Mouse (Mus musculus) midbrain, embryonic 12.5 days (tissue): ENCODE results near the gene Ralgps1. TPM values are rescaled to one million over a fixed set of nuclear protein-coding genes. Genes with fewer than 3 reads are reported as not detected.

Experiments used
- ATAC-seq: fragments of 200-750 bp; cut with Nextera tagmentation; 2 replicates; pipeline ENCODE4 v1.8.0; 2017; ENCODE audit warnings: low read depth, moderate TSS enrichment, moderate library complexity; ENCODE audit not compliant: low FRiP score
- H3K27ac ChIP-seq: fragments of 300-500 bp; sonication (generic); replicated peaks from 2 replicates; pipeline ENCODE4 v1.5.1; 2016; ENCODE audit warnings: mild to moderate bottlenecking
- H3K27me3 ChIP-seq: fragments of 300-500 bp; sonication (generic); 2 replicates; pipeline ENCODE4 v1.6.1; 2016; ENCODE audit warnings: mild to moderate bottlenecking
- H3K36me3 ChIP-seq: fragments of 300-500 bp; sonication (generic); 2 replicates; pipeline ENCODE4 v1.6.1; 2016
- H3K4me1 ChIP-seq: fragments of 300-500 bp; sonication (generic); 2 replicates; pipeline ENCODE4 v1.6.1; 2016
- H3K4me2 ChIP-seq: fragments of 300-500 bp; sonication (generic); replicated peaks from 2 replicates; pipeline ENCODE4 v1.6.1; 2016; ENCODE audit warnings: mild to moderate bottlenecking, moderate library complexity
- H3K4me3 ChIP-seq: fragments of 300-500 bp; sonication (generic); 2 replicates; pipeline ENCODE4 v1.5.1; 2016; ENCODE audit warnings: mild to moderate bottlenecking
- H3K9ac ChIP-seq: fragments of 300-500 bp; sonication (generic); replicated peaks from 2 replicates; pipeline ENCODE4 v1.6.1; 2016; ENCODE audit warnings: mild to moderate bottlenecking, moderate library complexity
- H3K9me3 ChIP-seq: fragments of 300-500 bp; sonication (generic); 2 replicates; pipeline ENCODE4 v1.6.1; 2016; ENCODE audit warnings: mild to moderate bottlenecking
- WGBS: fragments of 180-500 bp; shearing (Covaris S2); methylation state at CpG from one replicate; pipeline ENCODE4 v1.1.7; 2016; 5-methylcytosine and 5-hydroxymethylcytosine counted together
- polyA plus RNA-seq: library from polyadenylated mRNA; unstranded; fragments of >200 nt; fragmentation: Nextera tagmentation; extraction: Ambion mirVana; gene quantifications from 2 replicates; pipeline ENCODE4 v1.2.1, GENCODE M21; 2016

The Ralgps1 gene
- 25.6 and 26.6 TPM in 2 replicates for polyA plus RNA-seq

DNA sequence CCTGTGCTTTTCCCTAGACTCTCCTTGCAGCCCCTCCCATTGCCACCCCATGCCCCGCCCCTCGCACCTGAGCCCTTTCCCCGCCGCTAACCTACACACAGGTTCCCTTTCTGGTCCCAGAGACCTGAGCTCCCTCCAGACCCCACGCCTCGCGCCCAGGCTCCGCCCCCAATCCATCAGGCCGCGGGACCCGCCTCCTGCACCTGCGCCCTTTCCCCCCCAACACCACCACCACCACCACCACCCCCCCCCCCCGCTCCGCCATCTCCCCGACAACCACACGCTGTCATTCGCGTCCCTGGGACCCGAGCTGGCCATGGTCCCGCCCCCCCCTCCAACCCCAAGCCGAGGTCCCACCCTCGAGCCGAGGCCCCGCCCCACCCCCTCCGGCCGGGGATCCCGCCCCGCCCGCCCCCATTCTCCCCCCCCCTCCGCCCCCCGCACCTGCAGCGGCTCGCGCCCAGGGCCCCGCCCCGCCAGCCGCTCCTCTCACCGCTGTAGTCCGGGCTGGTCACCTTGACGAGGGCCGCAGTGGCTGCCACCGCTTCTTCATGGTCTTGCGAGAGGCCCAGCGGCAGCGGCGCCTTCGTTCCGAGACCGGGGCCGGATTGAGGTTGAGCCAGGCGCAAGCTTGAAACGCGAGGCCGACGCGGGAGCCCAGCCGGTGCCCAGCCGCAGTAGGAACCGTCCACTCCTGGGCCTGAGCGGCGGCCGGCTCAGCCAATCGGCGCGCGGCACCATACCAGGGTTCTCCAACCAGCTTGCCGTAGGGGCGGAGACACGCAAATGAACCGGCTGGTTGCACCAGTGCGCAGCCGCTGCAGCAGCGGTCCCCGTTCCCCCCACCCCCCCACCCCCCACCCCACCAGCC is at the start of gene Ralgps1:
Ralgps1 (minus strand) TSS at position 710 of the 871 bp plus-strand sequence.
- Histone ChIP-seq H3K27me3 (peaks cover 16% of the 10 kb centered on the region), H3K27ac (peak within 1 kb of the TSS; percentile 99), H3K4me3 (peak within 1 kb of the TSS; percentile 72), H3K9me3 (no peaks in the 10 kb centered on the region), H3K4me1 (peaks cover 19% of the 10 kb centered on the region), H3K4me2 (peak within 1 kb of the TSS; percentile 80), H3K9ac (peak within 1 kb of the TSS; percentile 77), H3K36me3 (peaks cover 20% of the 10 kb centered on the region; the same call in 1 of the 2 replicates)
- 2% methylated on average over 47 of the region's 74 CpGs for WGBS
- ATAC-seq = peak; percentile 99

DNA sequence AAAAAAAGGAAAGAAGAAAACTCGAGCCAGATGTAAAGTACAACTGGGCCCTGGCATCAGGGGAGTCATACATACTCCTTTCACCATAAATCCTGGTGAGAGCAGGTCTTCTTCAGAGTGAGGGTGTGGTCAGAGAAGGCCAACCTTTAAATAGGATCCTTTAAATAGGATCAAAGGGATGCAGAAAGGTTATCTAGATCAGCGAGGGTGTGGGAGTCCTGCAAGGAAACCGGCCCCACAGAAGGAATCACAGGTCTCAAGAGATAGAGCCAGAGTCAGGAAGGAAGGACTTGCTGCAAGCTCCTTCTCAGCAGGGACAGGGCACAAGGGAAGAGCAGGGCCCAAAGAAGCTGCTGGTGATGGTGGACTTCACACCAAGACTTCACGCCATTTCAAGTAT is 46.2 kb upstream of the Ralgps1 start:
- Histone ChIP-seq H3K27ac (no peak overlapping the region), H3K4me3 (no peak overlapping the region), H3K4me2 (no peak overlapping the region), H3K27me3 (no peaks in the 10 kb centered on the region), H3K9ac (no peak overlapping the region), H3K9me3 (no peaks in the 10 kb centered on the region), H3K4me1 (no peaks in the 10 kb centered on the region), H3K36me3 (peaks cover 11% of the 10 kb centered on the region)
- no peak for ATAC-seq
- WGBS = 89% methylated on average over 4 of the region's 4 CpGs

DNA sequence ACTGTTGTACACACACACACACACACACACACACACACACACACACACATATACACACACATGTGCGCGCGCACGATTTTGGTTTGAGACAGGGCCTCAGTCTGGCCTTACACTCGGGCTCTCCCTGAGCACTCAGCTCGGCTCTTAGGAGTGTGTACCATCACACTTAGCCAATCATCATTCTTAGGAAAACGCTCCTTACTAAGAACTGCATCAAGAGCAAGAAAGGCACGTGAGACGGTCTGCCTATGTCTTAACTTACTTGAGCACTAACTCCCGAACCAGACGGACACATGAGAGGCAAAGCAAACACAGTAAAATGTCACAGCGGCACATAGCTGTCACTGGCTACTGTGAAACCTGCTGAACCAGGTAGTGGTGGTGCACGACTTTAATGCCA is 42.7 kb upstream of the Ralgps1 start:
- Histone ChIP-seq H3K9ac (no peak overlapping the region), H3K4me2 (no peak overlapping the region), H3K4me3 (no peak overlapping the region), H3K27ac (no peak overlapping the region), H3K9me3 (no peaks in the 10 kb centered on the region), H3K4me1 (no peaks in the 10 kb centered on the region), H3K36me3 (peaks cover 27% of the 10 kb centered on the region), H3K27me3 (no peaks in the 10 kb centered on the region)
- ATAC-seq = no peak
- WGBS = 94% methylated on average over 13 of the region's 13 CpGs

DNA sequence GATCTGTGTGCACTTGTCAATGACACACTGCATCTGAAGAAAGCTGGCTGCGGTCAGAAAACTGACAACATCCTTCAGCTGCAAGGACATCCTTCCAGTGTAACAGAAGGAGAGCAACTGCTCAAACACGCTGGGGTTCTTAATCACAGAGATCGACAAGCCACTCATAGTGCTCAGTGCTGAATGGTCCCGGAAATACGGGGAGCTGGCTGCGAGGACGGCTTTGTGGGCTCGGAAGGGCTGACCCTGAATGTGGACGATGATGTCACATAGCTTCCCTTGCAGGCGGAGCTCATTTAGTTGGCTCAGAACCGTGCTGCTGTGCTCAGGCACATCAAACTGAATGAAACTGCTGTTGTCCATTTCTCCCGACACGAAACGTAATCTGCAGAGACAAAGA is 40.8 kb upstream of the Ralgps1 start:
- Histone ChIP-seq H3K4me1 (no peaks in the 10 kb centered on the region), H3K9me3 (no peaks in the 10 kb centered on the region), H3K36me3 (peaks cover 27% of the 10 kb centered on the region), H3K9ac (no peak overlapping the region), H3K27me3 (no peaks in the 10 kb centered on the region), H3K4me2 (no peak overlapping the region), H3K4me3 (no peak overlapping the region), H3K27ac (no peak overlapping the region)
- 88% methylated on average over 14 of the region's 14 CpGs for WGBS
- ATAC-seq = no peak

DNA sequence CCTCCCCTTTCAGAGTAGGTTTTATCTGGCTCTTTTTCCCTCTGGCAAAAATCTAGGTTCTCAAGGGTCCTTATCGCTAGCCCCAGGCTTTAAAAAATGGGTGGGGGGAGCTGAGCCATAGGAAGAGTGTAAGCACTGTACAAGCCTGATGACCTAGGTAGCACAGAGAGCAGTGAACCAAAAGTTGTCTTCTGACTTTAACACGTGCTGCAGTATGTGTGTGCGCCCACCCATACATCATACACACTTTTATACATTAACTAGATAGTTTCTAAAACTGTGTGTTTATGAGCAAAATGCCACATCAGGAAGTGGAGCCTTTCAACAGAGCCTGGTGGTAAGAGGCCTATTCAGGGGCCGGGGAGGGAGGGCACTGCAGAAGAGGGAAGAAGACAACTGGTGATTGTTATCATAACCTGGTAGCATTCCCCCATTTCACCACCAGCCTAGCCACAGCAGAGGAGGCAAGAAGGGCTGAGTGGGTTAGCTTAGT is 32.3 kb upstream of the Ralgps1 start:
- no peak overlapping the region for H3K4me2 ChIP-seq
- no peaks in the 10 kb centered on the region for H3K36me3 ChIP-seq
- WGBS = 88% methylated on average over 4 of the region's 4 CpGs
- H3K27ac ChIP-seq = no peak overlapping the region
- no peaks in the 10 kb centered on the region for H3K27me3 ChIP-seq
- no peaks in the 10 kb centered on the region for H3K4me1 ChIP-seq
- H3K4me3 ChIP-seq = no peak overlapping the region
- no peaks in the 10 kb centered on the region for H3K9me3 ChIP-seq
- no peak for ATAC-seq
- no peak overlapping the region for H3K9ac ChIP-seq

DNA sequence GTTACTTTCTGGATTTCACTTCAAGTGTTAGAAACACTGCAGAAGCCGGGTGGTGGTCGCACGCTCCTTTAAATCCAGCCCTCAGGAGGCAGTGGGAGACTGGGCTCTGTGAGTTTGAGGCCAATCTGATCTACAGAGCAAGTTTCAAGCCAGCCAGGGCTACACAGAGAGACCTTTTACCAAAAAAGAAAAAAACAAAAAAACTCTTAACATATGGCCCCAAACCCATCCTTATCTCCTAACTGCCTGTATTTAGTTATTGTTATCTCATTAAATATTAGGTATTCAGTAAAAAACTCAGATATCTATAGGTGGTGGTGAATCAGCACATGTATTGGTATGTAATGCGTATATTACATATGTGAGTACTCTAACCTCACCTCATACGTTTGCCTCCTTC is 31.4 kb upstream of the Ralgps1 start:
- H3K4me1 ChIP-seq = no peaks in the 10 kb centered on the region
- H3K27ac ChIP-seq = no peak overlapping the region
- H3K27me3 ChIP-seq = no peaks in the 10 kb centered on the region
- H3K9me3 ChIP-seq = no peaks in the 10 kb centered on the region
- WGBS = 63% methylated on average over 5 of the region's 5 CpGs
- no peaks in the 10 kb centered on the region for H3K36me3 ChIP-seq
- no peak overlapping the region for H3K9ac ChIP-seq
- no peak overlapping the region for H3K4me3 ChIP-seq
- no peak for ATAC-seq
- H3K4me2 ChIP-seq = no peak overlapping the region

DNA sequence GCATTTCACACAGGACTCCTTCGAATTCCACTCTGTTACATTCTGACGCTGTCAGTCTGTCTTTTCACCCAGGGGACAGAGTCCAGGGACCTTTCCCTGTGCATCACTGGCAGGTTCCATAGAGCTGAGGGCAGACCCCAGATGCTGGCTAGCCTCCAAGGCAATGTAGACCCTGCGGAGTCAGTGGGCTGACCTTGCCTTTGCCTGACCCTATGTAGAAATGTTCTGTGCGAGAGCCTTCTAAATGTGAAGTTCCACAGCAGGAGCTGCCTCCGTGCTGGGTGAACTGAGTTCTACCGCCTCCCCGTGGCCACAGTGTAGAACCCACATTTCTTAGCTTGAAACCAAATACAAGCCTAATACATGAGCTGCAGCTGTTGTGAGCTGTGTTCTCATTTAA is 30.9 kb upstream of the Ralgps1 start:
- H3K27me3 ChIP-seq = no peaks in the 10 kb centered on the region

DNA sequence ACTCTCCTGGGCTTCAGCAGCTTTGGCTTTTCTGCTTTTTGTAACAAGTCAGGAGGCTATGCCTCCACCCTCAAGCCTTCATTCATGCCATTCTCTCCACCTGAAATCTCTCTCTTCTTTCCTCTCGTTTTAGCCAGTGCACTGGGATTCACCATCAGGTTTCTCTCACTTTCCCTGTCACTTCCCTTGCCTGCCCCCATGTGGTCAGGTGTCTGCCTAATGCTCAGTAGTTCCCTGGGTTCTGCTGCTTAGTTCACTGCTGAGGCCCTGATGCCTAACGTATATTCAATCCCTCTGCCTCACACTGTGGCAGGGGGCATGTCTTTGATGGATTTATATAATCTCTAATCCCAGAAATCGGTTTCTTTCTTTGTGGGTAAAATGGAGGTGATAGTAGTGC is 29.9 kb upstream of the Ralgps1 start:
- Histone ChIP-seq H3K4me1 (no peaks in the 10 kb centered on the region), H3K9ac (no peak overlapping the region), H3K27me3 (no peaks in the 10 kb centered on the region), H3K4me3 (no peak overlapping the region), H3K4me2 (no peak overlapping the region), H3K36me3 (no peaks in the 10 kb centered on the region), H3K9me3 (no peaks in the 10 kb centered on the region), H3K27ac (no peak overlapping the region)
- WGBS = 43% methylated on average over 3 of the region's 3 CpGs
- no peak for ATAC-seq

More for the DNA sequence above, 30.9 kb upstream of the Ralgps1 start:
- H3K9ac ChIP-seq = no peak overlapping the region
- no peak overlapping the region for H3K27ac ChIP-seq
- no peak overlapping the region for H3K4me3 ChIP-seq
- 35% methylated on average over 7 of the region's 7 CpGs for WGBS
- H3K9me3 ChIP-seq = no peaks in the 10 kb centered on the region
- H3K36me3 ChIP-seq = no peaks in the 10 kb centered on the region
- H3K4me2 ChIP-seq = no peak overlapping the region
- H3K4me1 ChIP-seq = no peaks in the 10 kb centered on the region
- no peak for ATAC-seq

DNA sequence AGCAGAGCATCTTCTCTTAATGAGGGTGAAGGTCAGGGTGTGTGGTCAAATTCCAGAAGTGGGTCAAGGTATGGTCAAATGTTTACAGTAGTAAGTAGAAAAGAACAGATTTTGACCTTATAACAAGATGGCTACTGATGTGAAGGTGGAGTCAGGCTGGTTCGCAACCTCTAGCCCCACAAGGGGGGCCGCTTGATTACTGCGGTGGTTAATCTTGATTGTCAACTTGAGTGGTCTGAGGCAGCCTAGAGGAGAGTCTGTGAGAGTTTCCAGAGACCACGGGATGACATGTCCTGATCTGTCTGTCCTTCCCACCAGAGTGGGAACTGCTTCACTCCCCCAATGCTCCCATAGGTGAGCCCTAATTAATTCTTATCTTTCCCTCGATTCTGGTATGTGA is 29.3 kb upstream of the Ralgps1 start:
- Histone ChIP-seq H3K27me3 (no peaks in the 10 kb centered on the region), H3K4me2 (no peak overlapping the region), H3K4me1 (no peaks in the 10 kb centered on the region), H3K27ac (no peak overlapping the region), H3K9me3 (no peaks in the 10 kb centered on the region), H3K36me3 (no peaks in the 10 kb centered on the region), H3K4me3 (no peak overlapping the region), H3K9ac (no peak overlapping the region)
- no peak for ATAC-seq
- 83% methylated on average over 5 of the region's 5 CpGs for WGBS

DNA sequence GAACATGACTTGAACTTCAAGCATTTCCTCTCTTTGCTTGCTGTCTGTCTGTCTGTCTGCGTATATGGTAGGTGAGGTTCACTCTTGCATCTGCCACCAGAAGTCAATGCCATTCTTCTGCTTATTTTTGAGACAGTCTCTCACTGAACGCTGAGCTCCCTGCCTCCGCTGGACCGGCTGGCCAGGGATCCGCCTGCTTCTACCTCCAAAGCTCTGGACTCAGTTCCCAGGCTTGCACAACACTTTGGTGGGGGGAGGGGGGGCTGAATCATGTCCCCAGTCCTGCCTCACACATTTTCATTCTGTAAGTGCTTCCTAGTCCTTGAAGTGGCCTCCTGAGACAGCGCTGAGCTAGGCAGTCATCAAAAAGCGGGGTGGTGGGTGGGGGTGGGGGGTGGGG is 27.8 kb upstream of the Ralgps1 start:
- Histone ChIP-seq H3K4me3 (no peak overlapping the region), H3K9me3 (no peaks in the 10 kb centered on the region), H3K4me2 (no peak overlapping the region), H3K27me3 (no peaks in the 10 kb centered on the region), H3K9ac (no peak overlapping the region), H3K36me3 (no peaks in the 10 kb centered on the region), H3K27ac (no peak overlapping the region), H3K4me1 (no peaks in the 10 kb centered on the region)
- whole genome bisulfite sequencing = 83% methylated on average over 7 of the region's 7 CpGs
- no peak for ATAC-seq

DNA sequence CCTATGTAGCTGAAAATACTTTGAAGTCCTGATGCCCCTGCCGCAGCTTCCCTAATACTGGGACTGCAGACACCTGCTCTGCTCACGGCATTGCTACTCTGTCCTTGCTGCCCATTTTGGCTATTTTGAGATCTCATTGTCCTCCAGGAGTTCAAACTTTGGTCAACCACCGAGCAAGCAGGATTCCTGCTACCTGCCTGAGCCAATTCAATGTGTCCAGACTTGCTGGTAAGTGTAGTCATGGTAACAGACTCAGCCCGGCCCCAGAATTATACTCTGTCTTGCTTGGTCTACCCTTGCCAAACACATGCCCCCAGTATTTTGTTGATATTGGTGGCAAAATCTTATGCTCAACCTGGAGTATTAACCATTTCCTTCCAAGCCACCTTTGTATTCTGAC is 25.8 kb upstream of the Ralgps1 start:
- Histone ChIP-seq H3K27ac (no peak overlapping the region), H3K9ac (no peak overlapping the region), H3K4me2 (no peak overlapping the region), H3K4me3 (no peak overlapping the region), H3K9me3 (no peaks in the 10 kb centered on the region), H3K4me1 (no peaks in the 10 kb centered on the region), H3K27me3 (no peaks in the 10 kb centered on the region), H3K36me3 (no peaks in the 10 kb centered on the region)
- ATAC-seq = no peak
- 77% methylated on average over 4 of the region's 4 CpGs for WGBS

DNA sequence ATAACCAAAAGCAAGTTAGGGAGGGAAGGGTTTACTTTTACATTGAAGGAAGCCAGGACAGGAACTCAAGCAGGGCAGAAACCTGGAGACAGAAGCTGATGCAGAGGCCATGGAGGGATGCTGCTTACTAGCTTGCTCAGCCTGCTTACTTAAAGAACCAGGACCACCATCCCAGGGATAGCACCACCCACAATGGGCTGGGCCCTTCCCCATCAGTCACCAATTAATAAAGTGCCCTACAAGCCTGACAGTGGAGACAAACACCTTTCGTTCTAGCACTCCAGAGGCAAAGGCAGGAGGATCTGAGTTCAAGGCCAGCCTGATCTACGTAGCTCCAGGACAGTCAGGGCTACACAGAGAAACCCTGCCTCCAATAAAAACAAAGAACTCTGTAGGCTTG is 23.8 kb upstream of the Ralgps1 start:
- Histone ChIP-seq H3K4me2 (no peak overlapping the region), H3K4me3 (no peak overlapping the region), H3K9me3 (no peaks in the 10 kb centered on the region), H3K9ac (no peak overlapping the region), H3K27ac (no peak overlapping the region), H3K27me3 (no peaks in the 10 kb centered on the region), H3K4me1 (no peaks in the 10 kb centered on the region), H3K36me3 (no peaks in the 10 kb centered on the region)
- 90% methylated on average over 2 of the region's 2 CpGs for WGBS
- ATAC-seq = no peak
